Mouse (Mus musculus): ENCODE data around the gene Zfp800. TPM values are rescaled to one million over a fixed set of nuclear protein-coding genes. Genes with fewer than 3 reads are reported as not detected.
A peak's percentile ranks its signal among the peaks of the same experiment; 100 is the strongest.

The Zfp800 gene
- polyA plus RNA-seq, 1 experiment from 2014 or later: 20.5 TPM

DNA sequence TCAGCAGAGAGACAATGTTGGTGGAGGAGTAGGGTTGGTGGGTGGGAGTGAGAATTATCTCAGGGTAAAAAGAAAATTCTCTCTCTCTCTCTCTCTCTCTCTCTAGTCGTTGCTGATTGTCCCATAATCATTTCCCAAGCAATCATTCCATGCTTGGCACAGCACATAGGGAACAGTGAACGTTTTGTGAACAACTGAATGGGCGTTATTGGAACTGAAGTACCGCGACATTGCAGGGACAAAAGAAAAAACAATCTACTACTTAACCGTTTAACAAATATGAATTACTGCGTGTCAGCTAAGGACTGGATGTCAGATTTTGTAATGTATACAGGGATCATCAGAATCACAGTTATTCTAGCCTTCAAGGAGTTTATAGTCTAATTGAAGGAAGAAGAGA is 102.2 kb downstream of the Zfp800 start:
- Histone ChIP-seq H3K4me3 (no peak overlapping the region), H3K27ac (replicated peaks) (no peak overlapping the region), H3K9me3 (no peaks in the 10 kb centered on the region), H3K27me3 (no peaks in the 10 kb centered on the region), H3K9ac (no peak overlapping the region), H3K4me2 (no peak overlapping the region), H3K36me3 (no peaks in the 10 kb centered on the region), H3K4me1 (replicated peaks) (no peaks in the 10 kb centered on the region)
- ATAC-seq (ENCODE audit: low read depth): no peak
- WGBS: 41% methylated on average over 7 of the region's 7 CpGs

DNA sequence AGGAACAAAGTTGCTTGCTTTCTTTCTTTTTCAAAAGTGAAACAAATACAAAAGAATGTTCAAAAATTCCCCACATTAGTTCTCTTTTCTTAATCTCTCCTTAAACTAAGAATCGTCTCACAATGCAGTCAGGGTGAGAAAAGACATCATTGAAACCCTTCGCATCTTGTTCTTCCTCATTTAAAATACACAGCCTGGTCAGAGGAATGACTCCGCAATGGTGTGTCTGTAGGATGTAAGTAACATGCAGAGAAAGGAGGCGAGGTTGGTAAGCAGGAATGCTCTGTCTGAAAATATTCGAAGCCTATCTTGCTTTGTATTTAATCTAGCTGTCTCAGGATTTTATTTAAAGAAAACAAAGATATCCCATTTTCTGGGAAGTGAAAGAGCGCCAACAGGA is 105.0 kb downstream of the Zfp800 start:
- H3K4me2 ChIP-seq: no peak overlapping the region
- H3K27ac ChIP-seq (replicated peaks): no peak overlapping the region
- no peaks in the 10 kb centered on the region for H3K9me3 ChIP-seq
- no peaks in the 10 kb centered on the region for H3K27me3 ChIP-seq
- 91% methylated on average over 6 of the region's 6 CpGs for WGBS
- H3K9ac ChIP-seq: no peak overlapping the region
- no peaks in the 10 kb centered on the region for H3K36me3 ChIP-seq
- no peak for ATAC-seq (ENCODE audit: low read depth)
- H3K4me3 ChIP-seq: no peak overlapping the region
- no peaks in the 10 kb centered on the region for H3K4me1 ChIP-seq (replicated peaks)

DNA sequence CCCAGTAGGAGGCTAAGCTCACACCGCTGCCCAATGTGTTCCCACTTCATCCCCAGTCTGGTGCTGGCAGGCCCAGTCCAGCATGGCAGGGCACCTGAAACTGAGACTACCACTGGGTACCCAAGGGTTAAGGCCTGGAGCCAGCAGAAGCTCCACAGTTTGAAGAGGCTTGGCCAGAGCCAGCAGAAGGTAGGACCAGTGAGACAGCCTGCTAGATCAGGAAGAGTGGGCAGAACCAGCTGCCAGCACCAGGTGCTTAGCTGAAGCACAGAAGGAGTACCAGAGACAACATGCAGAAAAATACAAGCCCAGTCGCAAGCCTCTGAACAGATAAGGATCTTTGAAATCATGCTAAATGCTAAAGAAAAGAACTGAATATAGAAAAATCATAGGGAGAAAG is 117.9 kb downstream of the Zfp800 start:
- H3K4me3 ChIP-seq: no peak overlapping the region
- H3K36me3 ChIP-seq: no peaks in the 10 kb centered on the region
- H3K9me3 ChIP-seq: peaks cover 8% of the 10 kb centered on the region; the same call in 1 of the 2 replicates
- H3K27ac ChIP-seq (replicated peaks): no peak overlapping the region
- 88% methylated on average over 2 of the region's 2 CpGs for WGBS
- no peak overlapping the region for H3K9ac ChIP-seq
- H3K4me1 ChIP-seq (replicated peaks): no peaks in the 10 kb centered on the region
- no peaks in the 10 kb centered on the region for H3K27me3 ChIP-seq
- ATAC-seq (ENCODE audit: low read depth): no peak
- H3K4me2 ChIP-seq: no peak overlapping the region

DNA sequence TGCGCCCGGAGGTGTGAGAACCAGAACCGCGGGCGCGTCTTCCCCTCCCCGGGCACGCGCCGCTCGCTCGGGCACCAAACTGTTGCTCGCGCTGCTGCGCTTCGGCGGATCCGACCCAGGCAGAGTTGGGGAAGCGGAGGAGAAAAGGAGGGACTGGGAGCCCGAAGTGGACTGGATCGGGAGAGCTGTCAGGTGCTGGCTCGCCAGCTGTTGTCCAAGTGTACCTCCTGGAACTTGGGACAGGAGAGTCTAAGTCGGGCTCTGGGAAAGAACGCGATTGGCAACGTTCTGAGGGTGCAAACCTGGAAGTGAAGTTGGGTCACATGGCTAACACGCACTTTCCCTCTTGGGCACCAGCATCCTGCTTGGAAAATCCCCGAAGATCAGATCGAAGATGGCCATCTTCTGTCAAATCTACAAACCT is 135.6 kb downstream of the Zfp800 start:
- peak overlapping the region; percentile 90 for H3K27ac ChIP-seq (replicated peaks)
- peaks cover 11% of the 10 kb centered on the region for H3K4me1 ChIP-seq (replicated peaks)
- peak overlapping the region; percentile 95 for H3K4me3 ChIP-seq
- WGBS: 0% methylated on average over 27 of the region's 29 CpGs
- peaks cover 7% of the 10 kb centered on the region; the same call in 1 of the 2 replicates for H3K36me3 ChIP-seq
- H3K9me3 ChIP-seq: no peaks in the 10 kb centered on the region
- peak; percentile 82 for ATAC-seq (ENCODE audit: low read depth)
- peaks cover 8% of the 10 kb centered on the region; the same call in 1 of the 2 replicates for H3K27me3 ChIP-seq
- peak overlapping the region; percentile 95 for H3K4me2 ChIP-seq
- peak overlapping the region; percentile 84 for H3K9ac ChIP-seq

DNA sequence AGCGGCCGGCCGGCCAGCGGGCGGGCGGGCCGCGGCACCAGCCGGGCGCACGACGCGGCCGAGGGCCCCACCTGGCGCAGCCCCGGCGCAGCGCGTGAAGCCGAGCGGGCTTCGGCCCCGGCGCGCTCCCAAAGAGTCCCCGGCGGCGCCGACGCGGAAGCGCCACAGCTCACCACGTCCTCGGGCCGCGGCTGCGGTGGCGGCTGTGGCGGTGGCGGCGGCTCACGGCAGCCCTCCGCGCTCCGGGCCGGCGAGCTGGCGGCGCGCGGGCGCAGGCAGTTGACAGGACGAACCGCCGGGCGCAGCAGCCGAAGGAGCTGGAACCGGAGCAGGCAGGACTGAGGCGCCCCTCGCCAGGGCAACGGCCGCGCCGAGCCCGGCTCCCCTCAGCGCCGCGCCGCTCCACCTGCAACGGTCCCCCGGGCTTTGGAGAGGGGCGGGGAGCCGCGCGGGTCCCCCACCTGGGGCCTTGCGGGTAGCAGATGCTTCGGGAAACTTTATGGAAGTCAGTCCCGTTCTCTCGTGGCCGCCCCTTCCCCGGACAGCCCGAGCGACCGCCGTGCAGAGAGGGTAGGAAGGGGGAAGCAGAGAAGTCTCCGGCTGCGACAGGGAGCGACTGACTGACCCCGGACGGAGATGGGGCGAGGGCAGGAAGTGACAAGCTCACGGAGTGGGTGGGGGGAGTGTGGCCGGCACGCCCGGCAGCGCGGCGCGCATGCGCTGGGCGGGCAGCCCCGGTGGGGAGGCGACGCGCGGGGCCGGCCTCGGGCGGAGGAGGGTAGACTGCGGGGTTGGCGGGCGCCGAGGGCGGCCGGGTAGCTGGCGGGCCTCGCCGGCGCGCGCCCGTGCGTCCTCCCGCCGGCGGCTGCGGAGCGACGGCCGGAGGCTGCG is 136.3 kb downstream of the Zfp800 start:
- ATAC-seq (ENCODE audit: low read depth): peak; percentile 97
- H3K4me2 ChIP-seq: peak overlapping the region; percentile 95
- peak overlapping the region; percentile 95 for H3K4me3 ChIP-seq
- under 1% methylated on average over 128 of the region's 131 CpGs for WGBS
- H3K9me3 ChIP-seq: no peaks in the 10 kb centered on the region
- H3K4me1 ChIP-seq (replicated peaks): peaks cover 11% of the 10 kb centered on the region
- peaks cover 8% of the 10 kb centered on the region; the same call in 1 of the 2 replicates for H3K27me3 ChIP-seq
- H3K36me3 ChIP-seq: peaks cover 7% of the 10 kb centered on the region; the same call in 1 of the 2 replicates
- H3K9ac ChIP-seq: peak overlapping the region; percentile 84
- peak overlapping the region; percentile 90 for H3K27ac ChIP-seq (replicated peaks)

DNA sequence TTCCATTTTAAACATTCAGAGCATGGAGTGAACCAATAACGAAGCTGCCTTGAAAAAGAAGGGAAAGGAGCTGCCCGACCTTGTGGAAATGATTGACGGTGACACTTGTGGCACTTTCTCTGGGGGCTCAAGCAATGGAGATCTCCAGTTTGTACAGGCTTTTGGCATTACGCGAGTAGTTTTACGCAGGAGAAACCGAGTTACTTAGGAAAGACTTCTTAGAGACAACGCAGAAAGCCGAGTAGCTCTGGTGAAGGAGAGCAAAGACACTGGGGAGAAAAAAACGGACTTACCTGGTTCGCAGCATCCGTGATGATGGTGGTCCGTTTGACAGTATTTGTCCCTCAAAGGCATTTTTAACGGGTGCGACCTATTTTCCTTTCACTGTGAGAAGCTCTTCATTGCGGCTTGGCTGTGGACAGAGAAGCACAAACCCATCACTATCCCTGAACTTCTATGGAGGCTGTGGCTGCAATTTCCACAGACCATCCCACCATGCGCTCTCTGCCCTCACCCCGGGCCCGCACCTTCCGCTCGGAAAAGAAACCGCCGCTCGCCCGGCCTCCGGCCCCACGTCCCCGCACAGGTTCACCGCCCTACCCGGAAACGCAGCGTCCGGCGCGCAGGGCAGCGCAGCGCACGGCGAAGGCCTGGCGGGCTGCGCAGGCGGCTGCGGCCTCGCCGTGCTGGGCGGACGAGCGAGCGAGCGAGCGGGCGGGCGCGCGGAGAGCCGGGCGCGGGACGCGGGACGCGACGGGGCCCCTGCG is 137.2 kb downstream of the Zfp800 start:
- peaks cover 13% of the 10 kb centered on the region for H3K36me3 ChIP-seq
- ATAC-seq (ENCODE audit: low read depth): peak; percentile 47
- H3K9ac ChIP-seq: peak overlapping the region; percentile 84
- peaks cover 11% of the 10 kb centered on the region for H3K4me1 ChIP-seq (replicated peaks)
- H3K27me3 ChIP-seq: peaks cover 8% of the 10 kb centered on the region; the same call in 1 of the 2 replicates
- H3K4me2 ChIP-seq: peak overlapping the region; percentile 95
- WGBS: under 1% methylated on average over 62 of the region's 64 CpGs
- peak overlapping the region; percentile 90 for H3K27ac ChIP-seq (replicated peaks)
- no peaks in the 10 kb centered on the region for H3K9me3 ChIP-seq
- peak overlapping the region; percentile 95 for H3K4me3 ChIP-seq

DNA sequence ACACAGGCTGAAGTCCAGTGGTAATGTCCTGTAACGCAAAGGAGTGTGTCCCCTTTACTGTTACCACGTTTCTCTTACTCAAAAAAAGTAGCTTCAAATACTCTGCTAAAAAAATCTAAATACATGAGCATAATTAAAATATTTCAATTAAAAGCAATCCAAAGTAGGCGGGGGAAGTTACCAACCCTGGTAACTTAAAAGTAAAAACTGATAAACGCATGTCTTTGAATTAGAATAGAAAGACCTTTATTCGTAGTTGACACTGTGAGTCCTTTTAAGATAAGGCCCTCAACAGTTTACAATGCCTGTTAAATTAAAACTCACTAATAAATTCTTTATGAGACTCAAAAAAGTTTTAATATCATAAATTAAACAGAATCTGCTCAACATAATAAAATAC is 138.1 kb downstream of the Zfp800 start:
- 89% methylated on average over 5 of the region's 5 CpGs for WGBS
- Histone ChIP-seq H3K27ac (replicated peaks) (no peak overlapping the region), H3K36me3 (peaks cover 22% of the 10 kb centered on the region), H3K9ac (no peak overlapping the region), H3K4me1 (replicated peaks) (peaks cover 11% of the 10 kb centered on the region), H3K4me2 (no peak overlapping the region), H3K27me3 (peaks cover 8% of the 10 kb centered on the region; the same call in 1 of the 2 replicates), H3K9me3 (no peaks in the 10 kb centered on the region), H3K4me3 (no peak overlapping the region)
- no peak for ATAC-seq (ENCODE audit: low read depth)

DNA sequence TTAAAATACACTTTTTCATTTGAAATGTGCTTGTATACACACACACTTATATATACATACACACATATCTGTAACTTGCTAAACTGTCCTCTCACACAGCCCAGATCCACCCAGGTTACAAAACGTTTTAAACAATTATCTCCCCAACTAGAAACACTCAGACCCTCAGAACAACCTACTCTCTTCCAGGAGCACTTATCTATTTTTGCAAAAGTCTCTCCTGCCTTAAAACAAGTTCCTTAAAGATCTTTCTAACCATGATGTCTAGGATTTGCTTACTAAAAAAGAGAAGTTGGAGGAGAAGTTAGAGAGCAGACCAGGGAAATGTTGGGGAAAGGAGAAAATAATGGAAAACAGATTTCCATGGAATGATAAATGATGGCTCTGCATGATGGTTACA is 139.4 kb downstream of the Zfp800 start:
- Histone ChIP-seq H3K4me3 (no peak overlapping the region), H3K9me3 (no peaks in the 10 kb centered on the region), H3K4me2 (no peak overlapping the region), H3K9ac (no peak overlapping the region), H3K27me3 (peaks cover 8% of the 10 kb centered on the region; the same call in 1 of the 2 replicates), H3K36me3 (peaks cover 26% of the 10 kb centered on the region), H3K4me1 (replicated peaks) (peaks cover 11% of the 10 kb centered on the region), H3K27ac (replicated peaks) (no peak overlapping the region)
- WGBS: 66% methylated on average over 1 of the region's 1 CpGs
- ATAC-seq (ENCODE audit: low read depth): no peak

- Histone ChIP-seq H3K4me3 (no peak overlapping the region), H3K27ac (replicated peaks) (no peak overlapping the region), H3K9ac (no peak overlapping the region), H3K27me3 (peaks cover 1% of the 10 kb centered on the region; the same call in 1 of the 2 replicates), H3K4me1 (replicated peaks) (peaks cover 11% of the 10 kb centered on the region), H3K9me3 (no peaks in the 10 kb centered on the region), H3K4me2 (no peak overlapping the region), H3K36me3 (peaks cover 31% of the 10 kb centered on the region)
- WGBS: 88% methylated on average over 1 of the region's 1 CpGs
- ATAC-seq (ENCODE audit: low read depth): no peak
Observed at GRCm38 (mm10) chr6:28257772-28258171, 140.0 kb downstream of the Zfp800 start.

DNA sequence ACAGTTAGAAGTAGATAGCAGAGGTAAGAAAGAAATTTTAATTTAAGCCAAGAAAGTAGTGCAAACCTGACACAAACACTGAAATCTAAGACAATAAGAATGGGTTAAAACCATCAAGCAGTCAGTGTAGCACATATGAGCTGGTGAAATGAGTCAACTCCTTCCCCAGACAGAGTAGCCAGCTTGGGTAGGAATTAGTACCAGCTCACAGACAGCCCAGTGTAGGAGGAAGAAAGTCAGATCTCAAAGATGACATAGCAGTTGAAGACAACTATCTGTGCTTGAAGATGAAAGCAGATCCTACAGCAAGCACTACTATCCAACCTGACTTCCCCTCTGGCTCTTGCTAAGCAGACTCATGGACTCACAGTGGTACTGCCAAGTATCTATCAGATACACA is 145.0 kb downstream of the Zfp800 start:
- no peaks in the 10 kb centered on the region for H3K9me3 ChIP-seq
- H3K4me2 ChIP-seq: no peak overlapping the region
- peaks cover 40% of the 10 kb centered on the region for H3K36me3 ChIP-seq
- H3K4me1 ChIP-seq (replicated peaks): no peaks in the 10 kb centered on the region
- H3K9ac ChIP-seq: no peak overlapping the region
- H3K27me3 ChIP-seq: no peaks in the 10 kb centered on the region
- H3K4me3 ChIP-seq: no peak overlapping the region
- H3K27ac ChIP-seq (replicated peaks): no peak overlapping the region
- no peak for ATAC-seq (ENCODE audit: low read depth)

DNA sequence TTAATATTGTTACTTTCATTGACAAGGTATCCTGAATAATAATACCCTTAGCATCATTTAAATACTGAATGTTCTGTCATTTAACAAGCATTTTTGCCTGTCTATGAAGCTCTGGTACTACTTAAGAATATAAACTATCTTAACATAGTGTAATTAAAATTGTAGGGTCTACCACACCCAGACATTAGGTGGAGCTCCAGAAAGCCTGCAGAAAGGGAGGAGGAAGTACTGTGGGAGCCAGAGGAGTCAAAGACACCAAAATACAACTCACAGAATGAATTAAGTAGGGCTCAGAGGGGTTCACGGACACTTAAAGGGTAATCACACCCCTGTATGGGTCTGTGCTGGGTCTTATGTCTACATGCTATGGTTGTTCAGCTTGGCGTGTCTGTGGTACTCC is 149.6 kb downstream of the Zfp800 start:
- Histone ChIP-seq H3K4me2 (no peak overlapping the region), H3K9me3 (no peaks in the 10 kb centered on the region), H3K9ac (no peak overlapping the region), H3K27ac (replicated peaks) (no peak overlapping the region), H3K4me1 (replicated peaks) (no peaks in the 10 kb centered on the region), H3K27me3 (no peaks in the 10 kb centered on the region), H3K36me3 (peaks cover 28% of the 10 kb centered on the region), H3K4me3 (no peak overlapping the region)
- WGBS: 80% methylated on average over 2 of the region's 2 CpGs
- ATAC-seq (ENCODE audit: low read depth): no peak

All from neural tube, embryonic 13.5 days (tissue).